Mouse (Mus musculus) MEL (cell line): ENCODE data around the gene Ldb1. TPM values are rescaled to one million over a fixed set of nuclear protein-coding genes. Genes with fewer than 3 reads are reported as not detected.

ENCODE experiments used
- DNase-seq: peaks from one replicate; pipeline ENCODE4 v3.0.0; 2011; ENCODE audit warnings: low read depth, low spot score
- H3K27ac ChIP-seq: 2 replicates; pipeline ENCODE4 v1.5.1; 2012; ENCODE audit warnings: low read depth, mild to moderate bottlenecking, control low read depth, low read length, moderate library complexity; ENCODE audit not compliant: control insufficient read depth
- H3K27me3 ChIP-seq, 2 experiments: fragments of 150-350 bp in 1 of 2; sonication (generic) in 1 of 2; 2 replicates each; pipeline ENCODE4 v1.6.1; 2012; ENCODE audit warnings: low read length in 2 of 2, mild to moderate bottlenecking in 2 of 2, improper control_type of control experiment in 1 of 2, moderate library complexity in 1 of 2; ENCODE audit not compliant: insufficient read depth in 2 of 2, control insufficient read depth in 1 of 2
- H3K36me3 ChIP-seq, 2 experiments: 2 replicates each; pipeline ENCODE4 v1.6.1; 2012 to 2014; ENCODE audit warnings: low read length in 2 of 2, improper control_type of control experiment in 1 of 2, inconsistent platforms in 1 of 2, mild to moderate bottlenecking in 1 of 2; ENCODE audit not compliant: insufficient read depth in 2 of 2, control insufficient read depth in 1 of 2
- H3K4me1 ChIP-seq, 2 experiments: fragments of 150-350 bp in 1 of 2; sonication (generic) in 1 of 2; 2 replicates each; pipeline ENCODE4 v1.6.1; 2012; ENCODE audit warnings: low read length in 2 of 2, improper control_type of control experiment in 1 of 2, mild to moderate bottlenecking in 1 of 2; ENCODE audit not compliant: insufficient read depth in 2 of 2, control insufficient read depth in 1 of 2
- H3K4me3 ChIP-seq, 2 experiments: fragments of 150-350 bp in 1 of 2; sonication (generic) in 1 of 2; 2 replicates each; pipeline ENCODE4 v1.5.1; 2012; ENCODE audit warnings: low read depth in 2 of 2, low read length in 2 of 2, mild to moderate bottlenecking in 2 of 2, moderate library complexity in 2 of 2, control low read depth in 1 of 2, improper control_type of control experiment in 1 of 2; ENCODE audit not compliant: control insufficient read depth in 1 of 2, insufficient read depth in 1 of 2
- H3K79me2 ChIP-seq: 2 replicates; pipeline ENCODE4 v1.6.1; 2012; ENCODE audit warnings: mild to moderate bottlenecking, low read length, moderate library complexity; ENCODE audit not compliant: control insufficient read depth, poor library complexity, insufficient read depth
- H3K9ac ChIP-seq: 2 replicates; pipeline ENCODE4 v1.6.1; 2012; ENCODE audit warnings: low read depth, mild to moderate bottlenecking, control low read depth, low read length, moderate library complexity; ENCODE audit not compliant: control insufficient read depth, poor library complexity, severe bottlenecking
- H3K9me3 ChIP-seq: fragments of 150-350 bp; sonication (generic); replicated peaks from 2 replicates; pipeline ENCODE4 v1.6.1; 2012; ENCODE audit warnings: mild to moderate bottlenecking, low read length, improper control_type of control experiment, moderate library complexity; ENCODE audit not compliant: insufficient read depth
- BHLHE40 ChIP-seq: IDR thresholded peaks from 2 replicates; pipeline ENCODE4 v1.6.1; 2012; ENCODE audit warnings: low read depth, mild to moderate bottlenecking, inconsistent platforms, low read length, improper control_type of control experiment, borderline replicate concordance
- CHD1 ChIP-seq: IDR thresholded peaks from 2 replicates; pipeline ENCODE4 v1.6.1; 2012; ENCODE audit warnings: low read depth, mild to moderate bottlenecking, inconsistent platforms, low read length, improper control_type of control experiment
- CTCF ChIP-seq, 3 experiments: IDR thresholded peaks in 2 of 3; conservative IDR thresholded peaks in 1 of 3; 2 replicates each; pipeline ENCODE4 v1.5.1; 2011 to 2012; ENCODE audit warnings: low read length in 3 of 3, low read depth in 2 of 3, mild to moderate bottlenecking in 2 of 3, improper control_type of control experiment in 1 of 3, inconsistent platforms in 1 of 3, mixed read lengths in 1 of 3, moderate library complexity in 1 of 3; ENCODE audit not compliant: control insufficient read depth in 1 of 3, insufficient read depth in 1 of 3, poor library complexity in 1 of 3, severe bottlenecking in 1 of 3
- ELF1 ChIP-seq: IDR thresholded peaks from 2 replicates; pipeline ENCODE4 v1.6.1; 2014; ENCODE audit warnings: low read depth, mild to moderate bottlenecking, inconsistent platforms, low read length, improper control_type of control experiment, moderate library complexity
- EP300 ChIP-seq, 2 experiments: IDR thresholded peaks; 2 replicates each; pipeline ENCODE4 v1.6.1; 2011; ENCODE audit warnings: improper control_type of control experiment in 2 of 2, low read length in 2 of 2, low read depth in 1 of 2, mild to moderate bottlenecking in 1 of 2
- ETS1 ChIP-seq: IDR thresholded peaks from 2 replicates; pipeline ENCODE4 v1.6.1; 2012; ENCODE audit warnings: low read depth, mild to moderate bottlenecking, inconsistent platforms, low read length, improper control_type of control experiment, moderate library complexity
- GATA1 ChIP-seq: IDR thresholded peaks from 2 replicates; pipeline ENCODE4 v1.6.1; 2011; ENCODE audit warnings: low read depth, low read length, improper control_type of control experiment
- JUND ChIP-seq: IDR thresholded peaks from 2 replicates; pipeline ENCODE4 v1.6.1; 2011; ENCODE audit warnings: low read depth, mild to moderate bottlenecking, improper control_type of control experiment, low read length
- MAFK ChIP-seq: IDR thresholded peaks from 2 replicates; pipeline ENCODE4 v1.6.1; 2011; ENCODE audit warnings: low read depth, mild to moderate bottlenecking, low read length, improper control_type of control experiment, borderline replicate concordance
- MAX ChIP-seq: IDR thresholded peaks from 2 replicates; pipeline ENCODE4 v1.6.1; 2011; ENCODE audit warnings: low read length, improper control_type of control experiment
- MYB ChIP-seq: IDR thresholded peaks from 2 replicates; pipeline ENCODE4 v1.6.1; 2011; ENCODE audit warnings: mild to moderate bottlenecking, low read depth, low read length, improper control_type of control experiment
- MYC ChIP-seq: IDR thresholded peaks from 2 replicates; pipeline ENCODE4 v1.6.1; 2011; ENCODE audit warnings: low read depth, mild to moderate bottlenecking, low read length, improper control_type of control experiment, moderate library complexity
- NELFE ChIP-seq: IDR thresholded peaks from 2 replicates; pipeline ENCODE4 v1.6.1; 2011; ENCODE audit warnings: low read depth, low read length, improper control_type of control experiment
- POLR2A ChIP-seq, 2 experiments: IDR thresholded peaks; 2 replicates each; pipeline ENCODE4 v1.6.1; 2011 to 2012; ENCODE audit warnings: low read length in 2 of 2, mild to moderate bottlenecking in 2 of 2, control low read depth in 1 of 2, improper control_type of control experiment in 1 of 2, low read depth in 1 of 2, moderate library complexity in 1 of 2; ENCODE audit not compliant: control insufficient read depth in 1 of 2, insufficient read depth in 1 of 2, poor library complexity in 1 of 2
- RAD21 ChIP-seq: IDR thresholded peaks from 2 replicates; pipeline ENCODE4 v1.6.1; 2011; ENCODE audit warnings: mild to moderate bottlenecking, low read depth, low read length, improper control_type of control experiment
- RCOR1 ChIP-seq: IDR thresholded peaks from 2 replicates; pipeline ENCODE4 v1.6.1; 2012; ENCODE audit warnings: low read depth, mild to moderate bottlenecking, inconsistent platforms, low read length, improper control_type of control experiment
- SIN3A ChIP-seq: IDR thresholded peaks from 2 replicates; pipeline ENCODE4 v1.6.1; 2012; ENCODE audit warnings: low read length, improper control_type of control experiment, inconsistent platforms
- SMC3 ChIP-seq: IDR thresholded peaks from 2 replicates; pipeline ENCODE4 v1.6.1; 2011; ENCODE audit warnings: low read depth, low read length, improper control_type of control experiment
- TAL1 ChIP-seq: IDR thresholded peaks from 2 replicates; pipeline ENCODE4 v1.6.1; 2012; ENCODE audit warnings: mild to moderate bottlenecking, inconsistent platforms, low read length, moderate library complexity, mixed read lengths
- TBP ChIP-seq: IDR thresholded peaks from 2 replicates; pipeline ENCODE4 v1.8.0; 2011; ENCODE audit warnings: low read depth, low read length, improper control_type of control experiment
- TCF12 ChIP-seq: IDR thresholded peaks from 2 replicates; pipeline ENCODE4 v1.6.1; 2014; ENCODE audit warnings: low read depth, mild to moderate bottlenecking, inconsistent platforms, low read length, improper control_type of control experiment, moderate library complexity
- UBTF ChIP-seq: IDR thresholded peaks from 2 replicates; pipeline ENCODE4 v1.6.1; 2012; ENCODE audit warnings: low read depth, mild to moderate bottlenecking, inconsistent platforms, low read length, improper control_type of control experiment, moderate library complexity, borderline replicate concordance; ENCODE audit not compliant: insufficient read depth
- USF1 ChIP-seq: IDR thresholded peaks from 2 replicates; pipeline ENCODE4 v1.6.1; 2014; ENCODE audit warnings: low read depth, mild to moderate bottlenecking, inconsistent platforms, low read length, improper control_type of control experiment, moderate library complexity
- USF2 ChIP-seq, 2 experiments: IDR thresholded peaks; 2 replicates each; pipeline ENCODE4 v1.6.1; 2011 to 2012; ENCODE audit warnings: improper control_type of control experiment in 2 of 2, low read length in 2 of 2, borderline replicate concordance in 1 of 2, inconsistent platforms in 1 of 2, low read depth in 1 of 2, mild to moderate bottlenecking in 1 of 2; ENCODE audit not compliant: insufficient read depth in 1 of 2
- ZKSCAN1 ChIP-seq: IDR thresholded peaks from 2 replicates; pipeline ENCODE4 v1.6.1; 2012; ENCODE audit warnings: low read depth, mild to moderate bottlenecking, inconsistent platforms, low read length, improper control_type of control experiment, moderate library complexity
- ZMIZ1 ChIP-seq: IDR thresholded peaks from 2 replicates; pipeline ENCODE4 v1.6.1; 2012; ENCODE audit warnings: low read depth, mild to moderate bottlenecking, inconsistent platforms, low read length, improper control_type of control experiment, moderate library complexity
- polyA plus RNA-seq, 2 experiments: library from polyadenylated mRNA; stranded (reverse) in 1 of 2; unstranded in 1 of 2; fragments of >175 nt in 1 of 2; fragments of >200 nt in 1 of 2; gene quantifications; 2 replicates each; pipeline versions ENCODE4 v1.2.1 to v1.2.4; 2012; ENCODE audit warnings: low replicate concordance in 2 of 2, low read depth in 1 of 2; ENCODE audit not compliant: insufficient read length in 2 of 2, insufficient read depth in 1 of 2, missing spikeins in 1 of 2
- total RNA-seq: library from RNA; depleted of rRNA; stranded (reverse); fragments of 300-350 nt; gene quantifications from 2 replicates; pipeline ENCODE4 v1.2.3, GENCODE M21; 2012

The Ldb1 gene
- total and polyA plus RNA-seq, 3 experiments, result 357 to 842 (median 632) TPM

DNA sequence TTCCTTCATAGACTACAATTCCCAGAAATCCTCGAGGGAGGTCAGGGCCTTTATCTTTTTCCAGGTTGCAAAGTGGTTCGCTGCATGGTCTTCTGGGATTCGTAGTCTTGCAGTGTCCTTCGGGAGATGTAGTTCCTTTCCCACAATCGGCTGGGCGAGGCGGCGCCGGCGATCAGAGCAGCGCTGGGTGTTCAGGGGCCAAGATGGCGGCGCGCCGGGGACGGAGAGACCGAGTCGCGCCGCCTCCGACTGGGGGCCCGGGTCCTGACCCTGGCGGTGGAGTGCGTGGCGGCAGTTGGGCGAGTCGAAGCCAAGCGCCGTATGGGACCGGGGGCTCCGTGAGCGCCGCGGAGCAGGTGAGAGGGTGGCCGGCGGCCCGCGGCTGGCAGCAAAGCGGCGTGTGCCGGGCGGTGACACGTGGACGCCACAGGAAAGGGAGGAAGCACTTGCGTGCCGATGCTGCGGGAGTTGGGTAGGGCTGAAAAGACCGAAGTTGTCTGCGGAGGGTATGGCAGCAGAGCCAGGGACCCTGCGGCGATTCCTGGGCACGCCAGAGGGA, 11.5 kb upstream of the Ldb1 start (continued):
- TF ChIP-seq USF2 (IDR thresholded peaks at IDR 0.05; ENCODE audit: borderline replicate concordance in 1 of 2, insufficient read depth in 1 of 2, low read depth in 1 of 2, low read length in 2 of 2) (no peak), BHLHE40 (no peak), MAX (no peak), TBP (peak; percentile 91), CHD1 (no peak), NELFE (peak; percentile 95), JUND (no peak), USF1 (peak; percentile 57; the same call in 1 of the 2 replicates), ETS1 (no peak), SIN3A (peak; percentile 98), TAL1 (no peak)

DNA sequence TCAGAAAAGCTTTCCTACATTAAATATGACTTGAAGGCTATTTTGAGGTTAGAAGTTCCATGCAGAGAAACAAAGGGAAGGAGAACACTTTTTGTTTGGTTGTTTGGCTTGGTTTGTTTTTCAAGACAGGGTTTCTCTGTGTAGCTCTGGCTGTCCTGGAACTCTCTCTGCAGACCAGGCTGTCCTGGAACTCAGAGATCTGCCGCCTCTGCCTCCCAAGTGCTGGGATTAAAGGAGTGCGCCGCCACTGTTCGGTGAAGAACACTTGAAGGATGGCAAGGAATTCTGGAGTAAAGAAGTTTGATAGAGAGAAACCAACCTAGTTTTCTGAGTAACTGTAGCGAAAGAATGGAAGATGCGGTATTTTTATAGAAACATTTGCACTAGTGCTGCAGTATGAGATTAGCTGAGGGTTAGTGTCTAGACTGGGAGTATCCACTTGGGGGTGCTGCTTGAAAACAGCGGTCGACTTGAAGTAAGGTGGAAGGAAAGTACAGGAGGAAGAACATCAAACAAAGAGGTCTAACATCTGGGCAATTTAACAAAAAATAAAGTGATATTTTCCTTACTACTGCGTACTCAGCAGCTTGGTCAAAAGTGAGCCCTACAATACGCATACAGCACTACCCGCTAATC, 10.9 kb upstream of the Ldb1 start:
- Histone ChIP-seq H3K4me1 (peaks cover 11 to 34% of the 10 kb centered on the region in 2 experiments), H3K27ac (peak overlapping the region; percentile 96)
- no peak for DNase-seq

DNA sequence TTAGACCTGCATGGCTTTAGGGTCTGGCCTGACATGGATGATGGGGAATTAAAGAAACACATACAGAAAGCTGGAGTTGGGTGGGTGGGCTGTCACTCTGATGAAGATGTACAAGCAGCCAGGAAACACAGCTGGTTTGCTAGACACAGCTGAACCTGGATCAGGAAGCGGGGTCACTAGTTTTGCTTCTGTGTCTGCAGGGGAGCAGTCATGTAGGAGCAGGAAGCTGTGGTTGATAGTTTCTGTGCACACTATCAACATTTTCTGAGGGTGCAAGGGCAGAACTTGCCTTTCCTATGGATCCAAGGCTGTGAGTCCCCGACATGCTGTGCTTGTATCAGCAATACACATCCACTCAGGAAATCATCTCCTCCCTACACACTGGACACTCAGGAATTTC, 5.4 kb upstream of the Ldb1 start:
- H3K27ac ChIP-seq, result peak overlapping the region; percentile 46
- H3K4me1 ChIP-seq, result peaks cover 5 to 23% of the 10 kb centered on the region in 2 experiments

More for the DNA sequence above, 10.9 kb upstream of the Ldb1 start:
- no peaks in the 10 kb centered on the region for H3K27me3 ChIP-seq
- TF ChIP-seq RAD21, result peak; percentile 16; the same call in 1 of the 2 replicates
- TF ChIP-seq TBP, result no peak
- TF ChIP-seq CHD1, result no peak
- no peak for TF ChIP-seq USF1
- TF ChIP-seq TCF12, result no peak
- peak; percentile 44 for TF ChIP-seq SMC3
- TF ChIP-seq UBTF, result peak; percentile 53; the same call in 1 of the 2 replicates
- TF ChIP-seq CTCF (IDR thresholded peaks at IDR 0.05 in 2 of 3, conservative IDR thresholded peaks at IDR 0.05 in 1 of 3; ENCODE audit: control insufficient read depth in 1 of 3, insufficient read depth in 1 of 3, low read depth in 2 of 3, low read length in 3 of 3, poor library complexity in 1 of 3, severe bottlenecking in 1 of 3), result peak; percentile 54 to 72 (median 63)
- peak overlapping the region; percentile 100 for H3K9ac ChIP-seq
- H3K4me3 ChIP-seq, result peak overlapping the region; percentile 61 to 99
- peaks cover 3 to 35% of the 10 kb centered on the region in 2 experiments; a peak in 3 of 4 replicates for H3K36me3 ChIP-seq
- H3K79me2 ChIP-seq, result peaks cover 45% of the 10 kb centered on the region
- H3K9me3 ChIP-seq, result no peaks in the 10 kb centered on the region

More for the DNA sequence above, 5.4 kb upstream of the Ldb1 start:
- H3K9me3 ChIP-seq, result no peaks in the 10 kb centered on the region
- H3K27me3 ChIP-seq, result no peaks in the 10 kb centered on the region
- peaks cover 0 to 18% of the 10 kb centered on the region in 2 experiments; a peak in 2 of 4 replicates for H3K36me3 ChIP-seq
- DNase-seq, result peak; percentile 81
- H3K79me2 ChIP-seq, result no peaks in the 10 kb centered on the region; the same call in 1 of the 2 replicates
- H3K4me3 ChIP-seq, result peak overlapping the region; percentile 31 to 57
- H3K9ac ChIP-seq, result peak overlapping the region; percentile 46
- TF ChIP-seq MAFK, result no peak
- no peak for TF ChIP-seq MYB
- peak; percentile 71 for TF ChIP-seq ETS1
- peak; percentile 31 to 45; a peak in 2 of 4 replicates for TF ChIP-seq EP300 (IDR thresholded peaks at IDR 0.05; ENCODE audit: low read depth in 1 of 2, low read length in 2 of 2)
- TF ChIP-seq POLR2A (IDR thresholded peaks at IDR 0.05; ENCODE audit: control insufficient read depth in 1 of 2, insufficient read depth in 1 of 2, low read depth in 1 of 2, low read length in 2 of 2, poor library complexity in 1 of 2), result peak in 1 of 2 experiments; percentile 23; a peak in 1 of 4 replicates
- no peak for TF ChIP-seq JUND
- peak; percentile 16; the same call in 1 of the 2 replicates for TF ChIP-seq MAX
- TF ChIP-seq UBTF, result no peak
- TF ChIP-seq TBP, result peak; percentile 64
- no peak for TF ChIP-seq ZMIZ1
- TF ChIP-seq GATA1, result 0 out of 2 replicates have a peak, but pooled peaks have one; percentile 36
- peak; percentile 72 for TF ChIP-seq ELF1
- peak; percentile 46; the same call in 1 of the 2 replicates for TF ChIP-seq RCOR1
- peak; percentile 45; the same call in 1 of the 2 replicates for TF ChIP-seq MYC
- no peak for TF ChIP-seq CTCF (IDR thresholded peaks at IDR 0.05 in 2 of 3, conservative IDR thresholded peaks at IDR 0.05 in 1 of 3; ENCODE audit: control insufficient read depth in 1 of 3, insufficient read depth in 1 of 3, low read depth in 2 of 3, low read length in 3 of 3, poor library complexity in 1 of 3, severe bottlenecking in 1 of 3)
- no peak for TF ChIP-seq ZKSCAN1
